Mouse (Mus musculus) c-Kit-positive CD71-positive TER-119-negative erythroid progenitor cells, embryonic 14.5 days (primary cell): ENCODE measurements around the gene Stard3.

ENCODE experiments used
- DNase-seq: peaks from one replicate; pipeline ENCODE4 v3.0.0-alpha.2; 2013; ENCODE audit warnings: low read depth

The Stard3 gene

DNA sequence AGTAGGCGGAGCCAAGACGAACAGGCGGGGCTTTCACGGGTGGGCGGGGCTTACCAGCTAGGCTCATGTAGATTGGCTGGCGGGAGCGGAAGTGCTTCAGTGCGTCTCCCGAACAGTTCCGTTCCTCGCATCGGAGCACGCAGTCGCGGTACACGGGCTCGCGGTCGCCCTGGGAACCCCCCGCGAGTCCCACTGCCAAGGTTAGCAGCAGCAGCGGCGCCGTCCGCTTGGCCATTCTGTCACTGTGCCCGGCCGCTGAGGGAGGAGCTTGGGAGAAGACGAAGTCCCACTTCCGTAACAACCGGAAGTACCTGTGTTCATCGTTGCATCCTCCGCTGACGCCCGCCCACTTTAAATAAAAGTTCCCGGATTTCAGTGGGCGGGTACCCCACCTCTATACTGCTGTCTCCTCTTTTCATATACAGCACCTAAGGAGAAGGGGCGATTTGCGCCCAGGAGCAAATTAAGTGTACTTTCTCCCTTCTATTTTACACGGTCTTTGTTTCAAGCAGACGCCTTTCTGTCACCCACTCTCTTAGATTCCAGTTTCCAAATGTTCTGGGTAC is 42.1 kb downstream of the Stard3 start, which contains the start of gene Pgap3:
Pgap3 (minus strand) TSS at position 330 of the 566 bp plus-strand sequence.
- DNase-seq, result peak; percentile 79

- no peak for DNase-seq
Measured at GRCm38 (mm10) chr11:98400816-98401215, 42.6 kb downstream of the Stard3 start.

GRCm38 (mm10) chr11:98406621-98407020 is 48.5 kb downstream of the Stard3 start:
- no peak for DNase-seq

- no peak for DNase-seq
Measured at GRCm38 (mm10) chr11:98408872-98409271, 50.7 kb downstream of the Stard3 start.

GRCm38 (mm10) chr11:98409341-98409822 is 51.2 kb downstream of the Stard3 start:
- DNase-seq, result no peak

GRCm38 (mm10) chr11:98412273-98412796 is 54.2 kb downstream of the Stard3 start, which contains the start of gene Erbb2:
Gene Erbb2 (plus strand): TSS chr11:98412470.
- no peak for DNase-seq

GRCm38 (mm10) chr11:98412797-98413301 is 54.7 kb downstream of the Stard3 start:
- no peak for DNase-seq

- DNase-seq, result no peak
Measured at GRCm38 (mm10) chr11:98413731-98414130, 55.6 kb downstream of the Stard3 start.

DNA sequence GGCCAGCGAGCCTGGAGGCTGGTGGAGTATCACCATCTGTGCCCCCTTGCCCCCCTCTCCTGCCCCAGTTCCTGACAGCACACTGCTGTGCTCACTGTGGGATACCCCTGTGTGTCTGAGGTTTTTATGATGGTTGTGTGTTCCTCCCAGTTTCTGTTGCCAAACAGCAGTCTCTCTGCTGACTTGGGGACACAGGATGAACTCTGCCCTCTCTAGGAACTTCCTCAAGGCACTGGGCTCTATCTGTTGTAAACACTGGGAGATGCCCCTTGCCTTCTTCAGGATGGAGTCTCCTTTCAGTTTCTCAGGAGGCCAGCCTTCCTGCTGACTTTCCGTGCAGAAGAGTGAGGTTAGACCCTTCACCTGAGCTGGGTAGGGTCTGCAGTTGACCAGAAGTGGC is 56.0 kb downstream of the Stard3 start:
- DNase-seq, result no peak

DNA sequence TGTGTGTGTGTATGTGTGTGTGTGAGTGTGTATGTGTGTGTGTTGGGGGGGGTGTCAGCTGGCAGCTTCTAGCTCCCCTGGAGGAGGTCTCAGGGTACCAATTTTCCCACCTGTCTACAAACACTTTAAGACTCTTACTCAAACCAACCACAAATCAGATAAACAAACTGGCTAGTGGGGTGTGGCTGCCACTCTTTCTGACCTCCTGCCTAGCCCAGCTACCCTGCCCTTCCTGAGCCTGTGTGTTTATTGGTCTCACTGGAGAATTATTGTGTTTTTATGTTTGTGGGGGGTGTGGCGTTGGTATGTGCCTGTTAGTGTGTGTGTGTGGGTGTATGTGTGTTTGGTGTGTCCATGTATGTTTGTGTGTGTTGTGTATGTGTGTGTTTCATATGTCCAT is 58.9 kb downstream of the Stard3 start:
- no peak for DNase-seq

DNA sequence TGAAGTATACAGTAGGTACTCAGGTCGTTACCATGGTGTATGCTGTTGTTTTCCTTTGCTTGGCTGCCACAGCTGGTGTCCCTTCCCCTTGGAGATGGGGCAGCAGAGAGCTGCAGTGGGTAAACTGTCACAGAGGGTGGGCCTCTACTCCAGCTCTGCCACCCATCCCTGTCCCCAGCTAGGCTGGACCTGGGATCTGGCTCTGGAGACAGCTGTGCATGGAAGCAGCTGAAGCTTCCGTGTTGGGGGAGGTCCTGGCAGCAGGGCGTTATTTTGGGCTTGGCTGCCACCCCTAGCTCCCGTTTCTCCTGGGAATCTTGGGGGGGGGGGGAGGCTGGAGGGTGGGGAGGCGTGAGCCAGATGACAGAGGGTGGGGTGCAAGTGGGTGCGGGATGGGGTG is 60.1 kb downstream of the Stard3 start:
- DNase-seq, result no peak

- no peak for DNase-seq
Measured at GRCm38 (mm10) chr11:98418939-98419547, 60.9 kb downstream of the Stard3 start.

- DNase-seq, result no peak
Measured at GRCm38 (mm10) chr11:98426592-98426991, 68.4 kb downstream of the Stard3 start.

DNA sequence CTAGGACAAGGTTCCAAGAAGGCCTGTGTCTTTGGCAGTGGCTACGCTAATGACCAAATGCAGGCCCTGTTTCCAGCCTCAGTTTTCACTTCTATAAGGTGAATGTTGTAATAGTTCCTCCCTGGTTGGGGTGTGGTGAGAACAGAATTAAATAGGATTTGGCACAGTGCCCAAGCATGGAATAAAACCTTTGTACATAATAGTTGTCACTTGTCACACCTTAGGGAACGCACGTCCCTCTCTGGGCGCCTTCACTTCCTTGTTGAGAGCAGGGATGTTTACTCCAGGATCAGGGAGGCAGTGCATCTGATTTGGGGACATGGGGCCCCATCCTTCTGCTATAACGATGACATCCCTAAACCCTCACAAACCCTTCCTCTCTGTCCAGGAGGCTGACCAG is 70.3 kb downstream of the Stard3 start:
- no peak for DNase-seq
